Mouse (Mus musculus): ENCODE data around the gene Mpped1. TPM values are rescaled to one million over a fixed set of nuclear protein-coding genes. Genes with fewer than 3 reads are reported as not detected.

The Mpped1 gene
- total and polyA plus RNA-seq, 3 experiments, result not detected

GRCm38 (mm10) chr15:83801011-83801410 is 21.7 kb downstream of the Mpped1 start:
- DNase-seq (ENCODE audit: low spot score) (no peak), ATAC-seq (ENCODE audit: extremely low read depth, insufficient number of reproducible peaks, low FRiP score, poor library complexity, severe bottlenecking) (no peak)
- no peaks in the 10 kb centered on the region for H3K27me3 ChIP-seq (ENCODE audit: insufficient read depth, low read length)
- H3K9me3 ChIP-seq (replicated peaks), result peaks cover 94% of the 10 kb centered on the region
- no peak overlapping the region for H3K4me3 ChIP-seq (ENCODE audit: low read depth, low read length)
- H3K4me1 ChIP-seq (ENCODE audit: insufficient read depth, low read depth, low read length), result no peaks in the 10 kb centered on the region
- no peaks in the 10 kb centered on the region for H3K36me3 ChIP-seq (replicated peaks)
- no peak for TF ChIP-seq TAL1 (conservative IDR thresholded peaks at IDR 0.05; ENCODE audit: low read depth, low read length)
- no peak for TF ChIP-seq POLR2AphosphoS5 (IDR thresholded peaks at IDR 0.05; ENCODE audit: insufficient replicate concordance, low read depth, low read length)
- no peak for TF ChIP-seq CTCF (IDR thresholded peaks at IDR 0.05; ENCODE audit: low read depth, low read length)
- no peak for TF ChIP-seq GATA1 (IDR thresholded peaks at IDR 0.05; ENCODE audit: borderline replicate concordance, low read length)
- TF ChIP-seq GATA2 (IDR thresholded peaks at IDR 0.05; ENCODE audit: borderline replicate concordance, low read depth, low read length), result no peak

DNA sequence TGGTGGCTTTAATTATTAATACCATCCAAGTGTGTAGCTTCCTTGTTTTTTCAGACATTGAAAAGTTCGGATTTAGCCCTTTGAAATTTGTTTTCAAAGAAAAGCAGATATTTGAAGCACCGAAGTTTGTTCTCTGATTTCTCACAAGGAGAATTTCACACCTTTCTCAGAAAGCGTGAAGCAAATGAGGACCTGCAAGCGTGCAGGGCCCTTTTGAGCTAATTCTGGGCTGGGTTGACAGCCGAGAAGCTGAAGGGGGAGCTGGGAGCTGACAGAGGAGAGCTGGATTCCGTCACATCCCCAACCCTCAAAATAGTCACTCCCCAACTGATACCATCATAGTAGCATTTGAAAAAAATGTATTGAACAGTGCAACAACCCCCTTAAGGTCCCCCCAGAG is 34.8 kb downstream of the Mpped1 start:
- H3K36me3 ChIP-seq (replicated peaks), result no peaks in the 10 kb centered on the region
- DNase-seq (ENCODE audit: low spot score), result no peak
- peaks cover 83% of the 10 kb centered on the region for H3K9me3 ChIP-seq (replicated peaks)
- no peak overlapping the region for H3K4me3 ChIP-seq (ENCODE audit: low read depth, low read length)
- no peak for TF ChIP-seq TAL1 (conservative IDR thresholded peaks at IDR 0.05; ENCODE audit: low read depth, low read length)
- no peak for ATAC-seq (ENCODE audit: extremely low read depth, insufficient number of reproducible peaks, low FRiP score, poor library complexity, severe bottlenecking)
- H3K4me1 ChIP-seq (ENCODE audit: insufficient read depth, low read depth, low read length), result no peaks in the 10 kb centered on the region
- H3K27me3 ChIP-seq (ENCODE audit: insufficient read depth, low read length), result no peaks in the 10 kb centered on the region

DNA sequence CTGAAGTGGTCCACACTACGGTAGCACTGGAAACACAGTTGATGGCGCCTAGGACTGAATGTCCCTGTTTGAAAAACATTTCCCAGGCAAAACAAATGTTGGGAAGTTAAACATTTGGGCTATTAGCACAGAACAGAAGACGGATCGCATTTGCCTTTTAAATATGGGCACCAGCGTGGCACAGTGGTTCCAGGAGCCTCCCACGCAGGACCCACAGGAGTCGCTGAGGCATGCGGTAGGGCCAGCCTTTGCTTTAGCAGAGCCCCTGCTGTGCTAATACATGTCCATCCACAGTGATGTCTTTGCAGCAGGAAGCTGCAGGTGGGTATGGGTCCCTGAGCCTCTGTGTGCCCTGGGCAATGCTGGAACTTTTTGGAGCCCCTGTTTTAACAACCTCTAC is 48.7 kb downstream of the Mpped1 start:
- Histone ChIP-seq H3K27me3 (ENCODE audit: insufficient read depth, low read length) (no peaks in the 10 kb centered on the region), H3K9me3 (replicated peaks) (peaks cover 77% of the 10 kb centered on the region), H3K4me3 (ENCODE audit: low read depth, low read length) (no peak overlapping the region), H3K4me1 (ENCODE audit: insufficient read depth, low read depth, low read length) (no peaks in the 10 kb centered on the region), H3K36me3 (replicated peaks) (no peaks in the 10 kb centered on the region)
- no peak for TF ChIP-seq CTCF (IDR thresholded peaks at IDR 0.05; ENCODE audit: low read depth, low read length)
- no peak for TF ChIP-seq POLR2AphosphoS5 (IDR thresholded peaks at IDR 0.05; ENCODE audit: insufficient replicate concordance, low read depth, low read length)
- TF ChIP-seq TAL1 (conservative IDR thresholded peaks at IDR 0.05; ENCODE audit: low read depth, low read length), result no peak
- TF ChIP-seq GATA1 (IDR thresholded peaks at IDR 0.05; ENCODE audit: borderline replicate concordance, low read length), result no peak
- no peak for TF ChIP-seq GATA2 (IDR thresholded peaks at IDR 0.05; ENCODE audit: borderline replicate concordance, low read depth, low read length)
- ATAC-seq (ENCODE audit: extremely low read depth, insufficient number of reproducible peaks, low FRiP score, poor library complexity, severe bottlenecking) (no peak), DNase-seq (ENCODE audit: low spot score) (no peak)

DNA sequence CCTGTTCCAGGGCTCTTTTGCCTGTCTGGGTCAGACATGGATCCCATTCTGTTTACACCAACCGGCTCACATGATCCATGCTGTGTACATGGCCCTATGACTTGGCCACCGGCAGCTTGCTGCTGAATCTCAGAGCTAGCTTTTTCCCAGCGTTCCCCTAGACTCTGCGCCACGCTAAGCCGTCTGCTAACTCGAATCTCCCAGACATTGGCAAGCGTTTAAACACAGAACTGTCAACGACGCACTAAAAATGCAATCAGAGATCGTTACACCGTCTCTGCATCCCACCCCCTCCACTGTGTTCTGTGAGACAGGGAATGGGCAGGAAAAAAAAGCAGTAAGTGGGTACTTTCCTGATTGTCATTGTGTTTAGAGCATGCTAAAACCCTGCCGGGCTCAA is 50.0 kb downstream of the Mpped1 start:
- no peaks in the 10 kb centered on the region for H3K36me3 ChIP-seq (replicated peaks)
- ATAC-seq (ENCODE audit: extremely low read depth, insufficient number of reproducible peaks, low FRiP score, poor library complexity, severe bottlenecking) (no peak), DNase-seq (ENCODE audit: low spot score) (no peak)
- H3K9me3 ChIP-seq (replicated peaks), result peaks cover 85% of the 10 kb centered on the region
- no peak overlapping the region for H3K4me3 ChIP-seq (ENCODE audit: low read depth, low read length)
- no peaks in the 10 kb centered on the region for H3K4me1 ChIP-seq (ENCODE audit: insufficient read depth, low read depth, low read length)
- no peaks in the 10 kb centered on the region for H3K27me3 ChIP-seq (ENCODE audit: insufficient read depth, low read length)
- no peak for TF ChIP-seq GATA2 (IDR thresholded peaks at IDR 0.05; ENCODE audit: borderline replicate concordance, low read depth, low read length)
- TF ChIP-seq TAL1 (conservative IDR thresholded peaks at IDR 0.05; ENCODE audit: low read depth, low read length), result no peak
- TF ChIP-seq POLR2AphosphoS5 (IDR thresholded peaks at IDR 0.05; ENCODE audit: insufficient replicate concordance, low read depth, low read length), result no peak
- no peak for TF ChIP-seq CTCF (IDR thresholded peaks at IDR 0.05; ENCODE audit: low read depth, low read length)
- TF ChIP-seq GATA1 (IDR thresholded peaks at IDR 0.05; ENCODE audit: borderline replicate concordance, low read length), result no peak

DNA sequence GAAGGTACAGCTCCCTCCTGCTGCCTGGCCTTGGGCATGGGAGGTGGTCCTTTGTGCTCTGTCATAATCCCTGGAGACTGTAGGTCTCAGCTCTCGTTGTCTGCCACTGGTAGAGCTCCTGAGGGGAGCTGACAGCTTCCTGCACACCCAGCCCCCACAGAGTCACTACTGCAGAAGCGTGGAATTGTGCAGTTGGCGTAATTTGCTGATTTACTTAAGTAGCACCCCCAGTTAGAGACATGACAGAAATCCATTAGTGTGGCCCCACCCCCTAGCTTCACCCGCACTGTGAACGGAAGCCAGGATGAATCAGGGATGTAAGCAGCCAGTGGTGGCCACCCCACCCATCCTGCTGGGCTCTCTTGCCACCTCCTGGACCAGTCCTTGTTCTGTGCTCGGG is 53.0 kb downstream of the Mpped1 start:
- no peaks in the 10 kb centered on the region for H3K27me3 ChIP-seq (ENCODE audit: insufficient read depth, low read length)
- DNase-seq (ENCODE audit: low spot score) (no peak), ATAC-seq (ENCODE audit: extremely low read depth, insufficient number of reproducible peaks, low FRiP score, poor library complexity, severe bottlenecking) (no peak)
- H3K4me3 ChIP-seq (ENCODE audit: low read depth, low read length), result no peak overlapping the region
- TF ChIP-seq TAL1 (conservative IDR thresholded peaks at IDR 0.05; ENCODE audit: low read depth, low read length) (no peak), GATA1 (IDR thresholded peaks at IDR 0.05; ENCODE audit: borderline replicate concordance, low read length) (no peak), CTCF (IDR thresholded peaks at IDR 0.05; ENCODE audit: low read depth, low read length) (no peak), POLR2AphosphoS5 (IDR thresholded peaks at IDR 0.05; ENCODE audit: insufficient replicate concordance, low read depth, low read length) (no peak), GATA2 (IDR thresholded peaks at IDR 0.05; ENCODE audit: borderline replicate concordance, low read depth, low read length) (no peak)
- H3K9me3 ChIP-seq (replicated peaks), result peaks cover 93% of the 10 kb centered on the region
- no peaks in the 10 kb centered on the region for H3K36me3 ChIP-seq (replicated peaks)
- no peaks in the 10 kb centered on the region for H3K4me1 ChIP-seq (ENCODE audit: insufficient read depth, low read depth, low read length)

DNA sequence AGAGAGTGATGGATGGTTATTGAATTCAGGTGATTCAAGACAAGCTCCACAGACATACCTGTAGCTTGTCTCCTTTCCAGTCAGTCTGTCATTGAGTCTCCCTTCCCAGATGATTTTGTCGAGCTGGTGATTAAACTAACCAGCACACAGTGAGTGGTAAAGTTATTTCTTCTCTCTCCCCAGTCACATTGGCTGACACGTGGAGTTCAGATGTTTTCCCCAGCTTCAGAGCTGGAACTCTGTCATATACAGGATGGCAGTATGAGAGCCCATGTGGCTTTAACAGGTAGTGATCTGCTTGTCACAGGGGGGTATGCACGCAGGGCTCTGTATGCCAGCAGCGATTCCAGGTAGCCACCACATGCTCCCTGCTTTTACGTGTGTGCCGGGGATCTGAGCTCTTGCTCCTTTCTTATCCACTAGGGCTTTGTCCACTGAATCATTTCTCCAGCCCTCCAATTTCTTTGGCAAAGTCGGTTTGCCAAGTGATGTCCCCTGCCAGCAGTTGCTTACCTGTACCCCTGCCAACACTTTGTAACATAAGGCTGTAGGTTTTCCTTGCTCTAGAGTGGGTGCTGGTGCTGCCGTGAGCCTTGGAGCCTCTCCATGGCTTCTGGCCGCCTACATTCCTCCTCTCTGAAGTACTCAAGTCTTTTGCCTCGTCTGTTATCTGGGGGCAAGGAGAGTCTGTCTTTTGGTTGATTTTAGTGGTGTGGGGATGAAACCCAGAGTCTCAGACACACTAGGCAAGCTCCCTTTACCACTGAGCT is 61.9 kb downstream of the Mpped1 start:
- TF ChIP-seq CTCF (IDR thresholded peaks at IDR 0.05; ENCODE audit: low read depth, low read length), result no peak
- no peak for TF ChIP-seq POLR2AphosphoS5 (IDR thresholded peaks at IDR 0.05; ENCODE audit: insufficient replicate concordance, low read depth, low read length)
- TF ChIP-seq GATA2 (IDR thresholded peaks at IDR 0.05; ENCODE audit: borderline replicate concordance, low read depth, low read length), result no peak
- TF ChIP-seq TAL1 (conservative IDR thresholded peaks at IDR 0.05; ENCODE audit: low read depth, low read length), result no peak
- no peak for TF ChIP-seq GATA1 (IDR thresholded peaks at IDR 0.05; ENCODE audit: borderline replicate concordance, low read length)
- Histone ChIP-seq H3K36me3 (replicated peaks) (no peaks in the 10 kb centered on the region), H3K4me3 (ENCODE audit: low read depth, low read length) (no peak overlapping the region), H3K27me3 (ENCODE audit: insufficient read depth, low read length) (no peaks in the 10 kb centered on the region), H3K9me3 (replicated peaks) (peaks cover 98% of the 10 kb centered on the region), H3K4me1 (ENCODE audit: insufficient read depth, low read depth, low read length) (no peaks in the 10 kb centered on the region)
- ATAC-seq (ENCODE audit: extremely low read depth, insufficient number of reproducible peaks, low FRiP score, poor library complexity, severe bottlenecking) (no peak), DNase-seq (ENCODE audit: low spot score) (no peak)
